ENCODE assay signal across 22 mouse cellular contexts in genomic region chr5:35743990-35744722, GRCm38 (mm10). TPM values are rescaled to one million over a fixed set of nuclear protein-coding genes. Genes with fewer than 3 reads are reported as not detected.
DNase-seq lines count a peak whose midpoint lies in the region; ATAC-seq and TF ChIP-seq lines count a peak whose summit lies in the region.
"Had no signal": no experiment of that assay in that cellular context is flagged by ENCODE, and none has a peak within 500 bp of the region (broad histone marks: within the 10 kb centered on the region; RNA-seq: fewer than 3 reads in every experiment).

No protein-coding gene starts in this region.

- H3K27ac ChIP-seq in kidney, adult 2 months (ENCODE audit: insufficient read depth, low read depth, low read length): peak overlapping the region; percentile 69; the same call in 1 of the 2 replicates
- H3K27ac ChIP-seq in kidney, embryonic 14.5 days (ENCODE audit: low read depth, low read length): no peak overlapping the region
- peak overlapping the region; percentile 21; the same call in 1 of the 2 replicates for H3K27ac ChIP-seq in testis, adult 2 months (ENCODE audit: control insufficient read depth, insufficient read depth, low read depth, low read length)
- H3K27ac ChIP-seq: hindbrain, embryonic 14.5 days; lung, embryonic 15.5 days; midbrain, embryonic 12.5 days; neural tube, embryonic 13.5 days had no signal

- H3K9me3 ChIP-seq in kidney, embryonic 14.5 days (ENCODE audit: control insufficient read depth, low read length): no peaks in the 10 kb centered on the region
- H3K9me3 ChIP-seq: lung, embryonic 15.5 days; megakaryocyte, embryonic 14.5 days; midbrain, embryonic 12.5 days; neural tube, embryonic 13.5 days had no signal

- no peak for TF ChIP-seq CTCF in kidney, adult 2 months (conservative IDR thresholded peaks at IDR 0.05; ENCODE audit: insufficient read depth, insufficient read length, low read depth, low read length)
- TF ChIP-seq CTCF in testis, adult 2 months (IDR thresholded peaks at IDR 0.05; ENCODE audit: control insufficient read depth, insufficient read depth, insufficient replicate concordance, low read depth, low read length): no peak

- H3K4me1 ChIP-seq in kidney, adult 2 months (ENCODE audit: control insufficient read depth, insufficient read depth, low read length): peaks cover 26% of the 10 kb centered on the region
- H3K4me1 ChIP-seq in kidney, embryonic 14.5 days (ENCODE audit: control insufficient read depth, insufficient read depth, low read length): peaks cover 8% of the 10 kb centered on the region; the same call in 1 of the 2 replicates
- no peaks in the 10 kb centered on the region; the same call in none of the 2 replicates for H3K4me1 ChIP-seq in testis, adult 2 months (ENCODE audit: control insufficient read depth, insufficient read depth, low read length)
- H3K4me1 ChIP-seq: midbrain, embryonic 12.5 days; neural tube, embryonic 13.5 days had no signal

- DNase-seq in kidney, adult 2 months: peak; percentile 51
- DNase-seq in left cerebral cortex, adult 18-20 months (ENCODE audit: low spot score in 2 of 2): peak; percentile 44 to 46
- no peak for DNase-seq in left cerebral cortex, postnatal 10 days (ENCODE audit: extremely low spot score in 1 of 2, low spot score in 2 of 2)
- no peak for DNase-seq in testis, postnatal 10 days (ENCODE audit: low spot score)
- DNase-seq in telencephalon, adult 2 months (ENCODE audit: low read depth, low spot score): peak; percentile 63
- DNase-seq in adrenal gland, postnatal 36 days: no peak
- DNase-seq: cerebellum, postnatal 10 days; heart, postnatal 4 days; layer of hippocampus, postnatal 36 days; liver had no signal

- H3K4me2 ChIP-seq in kidney, embryonic 14.5 days (replicated peaks; ENCODE audit: low read depth, low read length): no peak overlapping the region
- H3K4me2 ChIP-seq: heart, embryonic 11.5 days; hindbrain, embryonic 14.5 days; lung, embryonic 15.5 days; midbrain, embryonic 12.5 days; neural tube, embryonic 13.5 days had no signal

- WGBS in kidney, adult 2 months: 74% methylated on average over 7 of the region's 7 CpGs
- WGBS in kidney, embryonic 14.5 days: 77% methylated on average over 7 of the region's 7 CpGs

- no peak for TF ChIP-seq POLR2A in kidney, adult 2 months (IDR thresholded peaks at IDR 0.05; ENCODE audit: low read depth, low read length)
- no peak for TF ChIP-seq POLR2A in testis, adult 2 months (IDR thresholded peaks at IDR 0.05; ENCODE audit: control insufficient read depth, low read depth, low read length)

- no peaks in the 10 kb centered on the region for H3K27me3 ChIP-seq in kidney, adult 2 months (replicated peaks; ENCODE audit: control insufficient read depth, insufficient read depth, low read length)
- H3K27me3 ChIP-seq in kidney, embryonic 14.5 days (ENCODE audit: control insufficient read depth, insufficient read depth, low read length): 0 out of 2 replicates have a peak, but pooled peaks cover 3% of the 10 kb centered on the region
- H3K27me3 ChIP-seq in testis, adult 2 months (ENCODE audit: control insufficient read depth, insufficient read depth, low read length): no peaks in the 10 kb centered on the region
- H3K27me3 ChIP-seq: lung, embryonic 15.5 days had no signal

- no peak overlapping the region for H3K4me3 ChIP-seq in kidney, adult 2 months (ENCODE audit: insufficient read depth, low read depth, low read length)
- no peak overlapping the region for H3K4me3 ChIP-seq in kidney, embryonic 14.5 days (ENCODE audit: low read length)
- H3K4me3 ChIP-seq in testis, adult 2 months (ENCODE audit: control insufficient read depth, low read depth, low read length): no peak overlapping the region
- H3K4me3 ChIP-seq: erythroblast, embryonic 14.5 days; lung, embryonic 15.5 days; megakaryocyte, embryonic 14.5 days; midbrain, embryonic 12.5 days; neural tube, embryonic 13.5 days had no signal

- intact Hi-C loops in left cerebral cortex, postnatal 10 days (cut with DNase I): no loop called here

- H3K36me3 ChIP-seq in kidney, adult 2 months (ENCODE audit: control insufficient read depth, insufficient read depth, low read length): no peaks in the 10 kb centered on the region
- no peaks in the 10 kb centered on the region for H3K36me3 ChIP-seq in kidney, embryonic 14.5 days (ENCODE audit: control insufficient read depth, insufficient read depth, low read length)
- H3K36me3 ChIP-seq in testis, adult 2 months (ENCODE audit: control insufficient read depth, insufficient read depth, low read length): no peaks in the 10 kb centered on the region
- H3K36me3 ChIP-seq: lung, embryonic 15.5 days; midbrain, embryonic 12.5 days; neural tube, embryonic 13.5 days had no signal

- ATAC-seq in kidney, embryonic 14.5 days (ENCODE audit: low FRiP score, low TSS enrichment): no peak
- ATAC-seq: activated CD4-positive, CD25-positive, alpha-beta regulatory T cell, adult 4 months; forebrain, embryonic 16.5 days; intestine, postnatal 0 days had no signal

- no peak overlapping the region for H3K9ac ChIP-seq in kidney, embryonic 14.5 days (ENCODE audit: low read depth, low read length)
- H3K9ac ChIP-seq: hindbrain, embryonic 14.5 days; lung, embryonic 15.5 days; midbrain, embryonic 12.5 days; neural tube, embryonic 13.5 days had no signal

RNA-seq across cellular contexts. Expression of gene Sh3tc1, which starts 4.4 kb away (rescaled TPM):
- 35.1 and 40.1 TPM in 2 replicates for polyA plus RNA-seq in kidney, adult 2 months (2012; rRNA removed)
- 4.2 and 11.3 TPM in 2 replicates for polyA plus RNA-seq in kidney, embryonic 14.5 days (2014; fragmentation: Nextera tagmentation; extraction: Ambion mirVana)
- 1 to 10 TPM; 2.4 to 2.6 TPM for total RNA-seq in left cerebral cortex, adult 18-20 months (2021)
- 1 to 10 TPM; 2.8 to 4.1 TPM for total RNA-seq in left cerebral cortex, postnatal 10 days (2021)
- polyA plus RNA-seq in testis, adult 2 months (2012; rRNA removed): 0.59 and 0.72 TPM in 2 replicates
- total RNA-seq in adrenal gland, postnatal 36 days (2021): 10 to 100 TPM; 16.8 to 24.0 TPM

RNA-seq across cellular contexts. Expression of gene Ablim2, which starts 13.5 kb away (rescaled TPM):
- 5.8 and 7.5 TPM in 2 replicates for polyA plus RNA-seq in kidney, adult 2 months (2012; rRNA removed)
- 0.30 and 2.5 TPM in 2 replicates for polyA plus RNA-seq in kidney, embryonic 14.5 days (2014; fragmentation: Nextera tagmentation; extraction: Ambion mirVana)
- 100 to 1,000 TPM; 168 to 215 TPM for total RNA-seq in left cerebral cortex, adult 18-20 months (2021)
- total RNA-seq in left cerebral cortex, postnatal 10 days (2021): 10 to 100 TPM; 73.1 to 80.7 TPM
- polyA plus RNA-seq in testis, adult 2 months (2012; rRNA removed): 1.2 and 1.7 TPM in 2 replicates
- 1 to 10 TPM; 6.2 to 8.5 TPM for total RNA-seq in adrenal gland, postnatal 36 days (2021)
- polyA plus RNA-seq: erythroblast, embryonic 14.5 days had no signal

Comparison
In these comparisons a context has a peak if more than half of its experiments do, and no peak if none do; other contexts are left out.
1. DNase-seq: peak in kidney, adult 2 months (single experiment), left cerebral cortex, adult 18-20 months (2 of 2) and telencephalon, adult 2 months (single experiment); none in left cerebral cortex, postnatal 10 days (0 of 2), testis, postnatal 10 days (single experiment) and adrenal gland, postnatal 36 days (0 of 2).
2. RNA of gene Ablim2, which starts 13.5 kb away (total RNA-seq): 168 to 215 TPM in left cerebral cortex, adult 18-20 months and 73.1 to 80.7 TPM in left cerebral cortex, postnatal 10 days; 6.2 to 8.5 TPM in adrenal gland, postnatal 36 days; every median in the first group is over 4 times any median in the second.